Mouse (Mus musculus): ENCODE results near the gene Pex7. TPM values are rescaled to one million over a fixed set of nuclear protein-coding genes. Genes with fewer than 3 reads are reported as not detected.

Gene Pex7
- polyA plus RNA-seq (2017; shearing (Covaris generic)), result 10 to 100 TPM; 18.7 to 33.3 TPM

DNA sequence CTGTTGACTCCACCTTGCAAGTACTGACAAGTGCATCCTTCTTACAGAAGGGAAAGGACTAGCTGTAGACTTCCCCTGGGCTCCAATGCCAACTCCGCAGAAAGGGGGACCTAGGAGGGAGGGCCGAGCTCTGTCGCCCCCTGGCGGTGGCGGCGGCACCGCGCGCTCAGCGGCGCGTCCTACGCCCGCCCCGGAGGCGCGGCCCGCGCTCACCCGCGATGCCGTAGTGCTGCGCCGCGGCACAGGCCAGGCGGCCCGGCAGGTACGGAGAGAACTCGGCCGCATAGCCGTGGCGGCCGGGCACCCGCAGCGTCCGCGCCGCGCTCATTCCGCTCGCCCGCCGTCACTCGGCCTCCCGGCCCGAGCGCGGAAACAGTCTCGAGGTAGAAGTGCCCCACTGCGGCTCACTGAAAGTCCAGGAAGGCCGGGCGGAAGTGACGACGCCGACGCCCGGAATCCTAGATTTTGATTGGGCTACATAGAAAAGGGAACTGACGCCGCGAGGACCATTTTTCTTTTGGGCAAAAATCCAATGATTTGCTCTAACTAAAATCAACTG lies at the start of gene Pex7:
TSS of gene Pex7 (minus strand) at position 444 of the 559 bp plus-strand sequence.

DNA sequence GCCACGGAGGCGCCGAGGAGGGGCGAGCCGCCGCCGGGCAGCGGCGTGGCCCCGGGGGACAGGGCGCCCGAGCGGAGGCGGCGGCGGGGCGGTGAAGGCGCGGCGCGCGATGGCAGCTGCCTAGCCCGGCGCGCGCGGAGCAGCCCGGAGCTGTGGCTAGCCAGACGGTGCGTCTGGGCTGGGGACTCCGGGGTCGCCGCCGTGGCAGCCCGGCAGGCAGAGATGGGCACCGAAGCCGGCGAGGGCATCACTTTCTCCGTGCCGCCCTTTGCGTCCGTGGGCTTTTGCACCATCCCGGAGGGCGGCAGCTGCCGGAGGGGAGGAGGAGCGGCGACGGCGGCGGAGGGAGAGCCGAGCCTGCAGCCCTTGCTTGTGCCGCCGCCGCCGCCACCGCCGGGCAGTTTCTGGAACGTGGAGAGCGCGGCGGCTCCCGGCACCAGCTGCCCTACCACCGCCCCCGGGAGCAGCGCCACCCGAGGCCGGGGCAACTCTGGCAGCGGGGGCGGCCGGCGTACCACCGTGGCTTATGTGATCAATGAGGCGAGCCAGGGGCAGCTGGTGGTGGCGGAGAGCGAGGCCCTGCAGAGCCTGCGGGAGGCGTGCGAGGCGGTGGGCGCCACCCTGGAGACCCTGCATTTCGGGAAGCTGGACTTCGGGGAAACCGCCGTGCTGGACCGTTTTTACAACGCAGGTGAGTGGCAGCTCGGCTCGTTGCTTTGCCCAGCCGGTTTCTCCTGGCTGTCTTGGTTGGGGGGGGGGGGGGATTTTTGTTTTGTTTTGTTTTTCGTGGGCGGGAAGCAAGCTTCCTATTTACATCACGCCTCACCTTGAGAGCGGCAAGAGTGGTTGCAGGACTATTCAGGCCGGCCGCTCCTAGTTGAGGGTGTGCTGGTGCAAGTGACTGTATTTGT lies 27.1 kb upstream of the Pex7 start, which contains the start of gene Map3k5:
TSS of gene Map3k5 (plus strand) at position 89 of the 911 bp plus-strand sequence.

GRCm38 (mm10) chr10:19850998-19851691 lies 56.3 kb downstream of the Pex7 start, which contains the start of gene Slc35d3:
TSS of gene Slc35d3 (minus strand) at chr10:19851459.

Other genes starting within 250 kb of the Pex7 start
- not detected for gene Il20ra, start 195.1 kb downstream of the Pex7 start, polyA plus RNA-seq (2017; shearing (Covaris generic))
- gene Slc35d3, start 56.2 kb downstream of the Pex7 start, polyA plus RNA-seq (2017; shearing (Covaris generic)), result under 1 TPM in 1 of 2 experiments, not detected in 1; 0.55 TPM
- 10 to 100 TPM; 24.9 to 44.8 TPM for gene Map3k5, start 26.8 kb upstream of the Pex7 start, polyA plus RNA-seq (2017; shearing (Covaris generic))
- gene Map7, start 240.8 kb upstream of the Pex7 start, polyA plus RNA-seq (2017; shearing (Covaris generic)), result 10 to 100 TPM; 14.6 to 23.8 TPM

All from activated CD4-positive, CD25-positive, alpha-beta regulatory T cell (primary cell).